Mouse (Mus musculus) activated CD4-positive, CD25-positive, alpha-beta regulatory T cell (primary cell): ENCODE data around the gene Ripor2. TPM values are rescaled to one million over a fixed set of nuclear protein-coding genes. Genes with fewer than 3 reads are reported as not detected.

ENCODE experiments used
- polyA plus RNA-seq, 2 experiments: library from polyadenylated mRNA; unstranded; fragments of 100-300 nt; shearing (Covaris generic); gene quantifications; one replicate each; pipeline ENCODE4 v1.2.1; 2017

The Ripor2 gene
- polyA plus RNA-seq, result 100 to 1,000 TPM; 302 to 345 TPM

DNA sequence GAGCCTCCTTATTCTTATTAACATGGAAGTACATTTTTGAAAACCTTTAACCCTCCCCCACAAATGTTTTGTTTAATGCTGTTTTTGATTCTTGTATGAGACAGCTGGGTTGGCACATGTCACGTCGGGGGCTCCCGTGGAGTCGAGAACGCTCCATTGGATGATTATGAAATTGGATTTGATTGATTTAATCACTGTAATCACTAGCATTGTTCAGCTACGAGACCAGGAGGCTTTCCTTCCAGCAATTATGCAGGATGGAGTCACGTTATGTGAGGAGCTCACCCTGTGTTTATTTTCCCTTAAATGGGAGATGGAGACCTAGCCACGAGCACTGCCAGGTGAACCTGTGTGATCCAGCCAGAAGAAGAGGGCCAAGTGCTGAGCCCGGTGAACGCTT, at the start of gene Ripor2:
TSS of gene Ripor2 (plus strand) at position 357 of the 400 bp plus-strand sequence.

DNA sequence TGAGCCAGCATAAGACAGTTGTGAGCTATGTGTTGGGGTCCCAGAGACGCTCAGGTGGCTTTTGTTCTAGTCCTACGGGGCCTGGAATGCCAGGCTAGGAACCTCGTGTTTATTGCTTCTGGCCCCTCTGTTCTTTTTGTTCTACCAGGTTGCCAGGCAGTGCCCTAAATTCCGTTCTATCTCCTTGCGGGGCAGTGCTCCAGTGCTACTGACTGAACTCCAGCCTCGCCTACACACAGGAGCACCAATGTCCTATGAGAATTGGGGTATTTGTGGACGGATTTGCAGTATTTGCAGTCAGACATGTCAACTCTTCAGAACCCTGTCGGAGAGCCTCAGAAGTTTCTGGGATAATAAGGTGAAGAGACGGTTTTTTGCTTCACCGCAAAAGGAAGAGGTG, 159.0 kb downstream of the Ripor2 start, which contains the start of gene Armh2:
TSS of gene Armh2 (plus strand) at position 205 of the 400 bp plus-strand sequence.

DNA sequence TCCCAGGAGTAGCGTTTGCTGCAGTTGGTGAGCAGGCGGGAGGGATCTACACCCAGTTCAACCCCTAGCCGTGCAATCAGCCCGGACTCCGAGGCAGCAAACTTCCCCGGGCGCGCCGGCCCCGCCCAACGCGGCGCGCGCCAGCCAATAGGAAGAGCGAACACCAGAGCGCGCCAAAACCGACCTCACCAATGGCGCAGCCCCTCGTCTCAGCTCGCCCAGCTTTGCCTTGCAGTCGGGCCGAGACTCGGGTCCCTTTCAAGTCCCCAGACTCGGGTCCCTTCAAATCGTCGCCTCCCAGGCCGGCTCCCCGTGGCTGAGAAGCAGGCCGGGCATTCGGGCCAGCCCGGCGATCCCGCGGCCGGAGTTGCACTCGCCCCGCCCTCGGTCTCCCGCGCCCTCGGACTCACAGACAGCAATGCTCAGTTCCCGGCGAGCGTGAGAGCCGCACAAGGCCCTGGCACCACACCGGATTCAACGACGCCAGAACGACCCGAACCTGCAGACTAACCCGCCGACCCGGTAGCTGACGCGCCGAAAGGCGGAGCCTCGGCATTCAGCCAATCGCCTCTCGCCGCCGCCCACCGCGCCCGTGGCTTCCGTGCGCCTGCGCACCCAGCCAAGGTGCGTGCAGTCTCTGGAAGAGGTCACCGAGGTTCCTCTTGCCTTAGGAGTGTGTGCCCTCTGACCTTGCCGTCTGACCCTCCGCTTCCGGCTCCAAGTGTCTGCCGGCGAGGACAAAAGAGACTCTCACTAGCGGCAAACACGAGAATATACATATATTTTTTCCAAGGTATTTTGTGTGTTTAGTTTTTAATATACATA, 179.6 kb downstream of the Ripor2 start, which contains the start of gene Gmnn:
TSS of gene Gmnn (minus strand) at position 521 of the 825 bp plus-strand sequence.

Other genes starting within 250 kb of the Ripor2 start
- under 1 TPM in 1 of 2 experiments, not detected in 1; 0.27 TPM for gene Armh2, start 159.0 kb downstream of the Ripor2 start, polyA plus RNA-seq
- 10 to 100 TPM; 42.4 to 55.3 TPM for gene Gmnn, start 179.7 kb downstream of the Ripor2 start, polyA plus RNA-seq
- 10 to 100 TPM; 25.0 to 28.9 TPM for gene BC005537, start 219.5 kb downstream of the Ripor2 start, polyA plus RNA-seq
- gene Acot13, start 249.4 kb downstream of the Ripor2 start, polyA plus RNA-seq, result 10 to 100 TPM; 75.2 to 90.5 TPM
- gene Tdp2, start 249.5 kb downstream of the Ripor2 start, polyA plus RNA-seq, result 10 to 100 TPM; 48.1 to 63.8 TPM